Mouse (Mus musculus) layer of hippocampus, adult 2 months (tissue): Measurements from ENCODE around the gene Defb47. TPM values are rescaled to one million over a fixed set of nuclear protein-coding genes. Genes with fewer than 3 reads are reported as not detected.

Experiments
- DNase-seq, 2 experiments: peaks; one replicate each; pipeline ENCODE4 v3.0.0; 2022; ENCODE audit warnings: low spot score in 2 of 2
- H3K27ac ChIP-seq: fragments of 200-600 bp; 2 replicates; pipeline ENCODE4 v1.8.1; 2022
- H3K4me3 ChIP-seq: fragments of 200-600 bp; 2 replicates; pipeline ENCODE4 v1.8.1; 2022; ENCODE audit warnings: mild to moderate bottlenecking
- CTCF ChIP-seq: fragments of 200-600 bp; conservative IDR thresholded peaks from 2 replicates; pipeline ENCODE4 v1.8.1; 2022; ENCODE audit warnings: antibody characterized with exemption, mild to moderate bottlenecking, moderate library complexity
- total RNA-seq, 2 experiments: library from RNA; stranded (reverse); gene quantifications; 2 replicates each; pipeline ENCODE4 v1.2.3; 2021

Gene Defb47
- total RNA-seq, 2 experiments from 2014 or later: not detected

- no peak for TF ChIP-seq CTCF
- no peak overlapping the region for H3K4me3 ChIP-seq
- no peak for DNase-seq
- H3K27ac ChIP-seq: no peak overlapping the region
Observed at GRCm38 (mm10) chr14:63013082-63013481, 15.2 kb downstream of the Defb47 start.

GRCm38 (mm10) chr14:63014667-63015066 is 16.8 kb downstream of the Defb47 start:
- no peak for TF ChIP-seq CTCF
- DNase-seq: no peak

DNA sequence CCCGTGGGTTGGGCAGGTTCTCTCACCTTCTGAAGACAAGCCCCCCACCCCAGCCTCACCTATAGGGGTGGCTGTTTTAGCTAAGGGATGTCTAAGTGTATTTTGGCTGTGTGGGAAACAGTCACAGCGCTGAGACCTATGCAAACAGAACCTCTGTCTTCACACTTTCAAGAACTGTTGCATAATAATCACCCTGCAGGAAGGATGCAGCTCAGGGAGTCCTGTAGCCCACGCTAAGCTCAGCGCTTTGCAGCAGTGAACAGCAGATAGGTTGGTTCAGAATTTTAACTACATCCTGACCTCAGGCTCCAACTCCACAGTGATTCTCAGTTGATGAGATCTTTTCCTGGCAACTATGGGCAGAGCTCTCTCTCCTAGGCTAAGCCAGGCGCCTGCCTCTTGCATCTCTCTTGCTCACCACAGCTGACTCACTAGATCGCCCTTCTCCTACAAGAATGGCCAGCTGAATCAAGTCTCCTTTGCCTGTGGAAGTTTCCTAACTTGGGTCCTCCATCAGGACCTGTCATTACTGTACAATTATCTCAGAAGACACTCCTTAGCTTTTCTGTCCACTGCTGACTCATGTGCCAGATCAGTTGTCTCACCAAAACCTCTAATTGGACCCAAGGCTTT is 22.8 kb downstream of the Defb47 start:
- no peak overlapping the region for H3K27ac ChIP-seq
- DNase-seq: no peak
- no peak overlapping the region for H3K4me3 ChIP-seq
- TF ChIP-seq CTCF: no peak

More at GRCm38 (mm10) chr14:63014667-63015066, 16.8 kb downstream of the Defb47 start:
- H3K4me3 ChIP-seq: no peak overlapping the region
- no peak overlapping the region for H3K27ac ChIP-seq

- H3K27ac ChIP-seq: no peak within 1 kb of the TSS
- no peak for DNase-seq
- no peak for TF ChIP-seq CTCF
- H3K4me3 ChIP-seq: no peak within 1 kb of the TSS
Observed at GRCm38 (mm10) chr14:63046691-63047090, 48.8 kb downstream of the Defb47 start, which contains the start of gene Defb42. TSS of gene Defb42 (plus strand) at chr14:63046991.

GRCm38 (mm10) chr14:63049910-63050370 is 52.1 kb downstream of the Defb47 start, which contains the start of gene Defb30:
TSS of gene Defb30 (minus strand) at chr14:63049960.
- TF ChIP-seq CTCF: no peak
- H3K27ac ChIP-seq: no peak within 1 kb of the TSS
- DNase-seq: no peak
- no peak within 1 kb of the TSS for H3K4me3 ChIP-seq

Other genes with a start within 250 kb of the Defb47 start
- 10 to 100 TPM; 46.0 to 50.3 TPM for gene Ints6, start 236.9 kb upstream of the Defb47 start, total RNA-seq
- 10 to 100 TPM; 15.2 to 16.5 TPM for gene Wdfy2, start 160.4 kb upstream of the Defb47 start, total RNA-seq
- not detected for gene Defb48, start 13.6 kb upstream of the Defb47 start, total RNA-seq
- not detected for gene Defb43, start 13.7 kb downstream of the Defb47 start, total RNA-seq
- under 1 TPM in 1 of 2 experiments, not detected in 1; 0.25 TPM for gene Defb42, start 48.9 kb downstream of the Defb47 start, total RNA-seq
- gene Defb30, start 51.9 kb downstream of the Defb47 start, total RNA-seq: not detected